Mouse (Mus musculus): ENCODE measurements around the gene Ldoc1. TPM values are rescaled to one million over a fixed set of nuclear protein-coding genes. Genes with fewer than 3 reads are reported as not detected.

Ldoc1 gene
- not detected for total RNA-seq (2021)
- polyA plus RNA-seq (2012; rRNA removed), result 0.18 TPM in 1 of 2 replicates, not detected in the other
- long read RNA-seq, result 0 reads

- no peak for DNase-seq
- no peaks in the 10 kb centered on the region for H3K79me2 ChIP-seq (replicated peaks; ENCODE audit: control insufficient read depth, insufficient read depth, low read length)
- no peak within 1 kb of the TSS for H3K4me3 ChIP-seq
- H3K4me1 ChIP-seq (ENCODE audit: control insufficient read depth, insufficient read depth, low read length), result no peaks in the 10 kb centered on the region
- intact Hi-C loops (cut with DNase I), result no loop called here
- no peaks in the 10 kb centered on the region for H3K27me3 ChIP-seq (ENCODE audit: control insufficient read depth, insufficient read depth, low read length)
- no peak within 1 kb of the TSS for H3K9ac ChIP-seq (ENCODE audit: low read depth, low read length)
- no peak for TF ChIP-seq CTCF (IDR thresholded peaks at IDR 0.05)
- TF ChIP-seq EP300 (IDR thresholded peaks at IDR 0.05; ENCODE audit: insufficient read depth, low read depth, low read length), result no peak
- TF ChIP-seq POLR2A (IDR thresholded peaks at IDR 0.05; ENCODE audit: insufficient read depth, low read depth, low read length), result no peak
- whole genome bisulfite sequencing, result 39% methylated on average over 34 of the region's 34 CpGs
- H3K27ac ChIP-seq, result no peak within 1 kb of the TSS
- H3K36me3 ChIP-seq (ENCODE audit: control insufficient read depth, insufficient read depth, low read length), result no peaks in the 10 kb centered on the region
Measured at GRCm38 (mm10) chrX:61709302-61710033, at the start of gene Ldoc1. Ldoc1 (plus strand) TSS chrX:61709497.

- intact Hi-C loops (cut with DNase I), result no loop called here
- no peaks in the 10 kb centered on the region for H3K79me2 ChIP-seq (replicated peaks; ENCODE audit: control insufficient read depth, insufficient read depth, low read length)
- TF ChIP-seq POLR2A (IDR thresholded peaks at IDR 0.05; ENCODE audit: insufficient read depth, low read depth, low read length), result no peak
- no peak for TF ChIP-seq EP300 (IDR thresholded peaks at IDR 0.05; ENCODE audit: insufficient read depth, low read depth, low read length)
- no peak for TF ChIP-seq CTCF (IDR thresholded peaks at IDR 0.05)
Measured at GRCm38 (mm10) chrX:61710131-61710530, 834 bp downstream of the Ldoc1 start.

GRCm38 (mm10) chrX:61722281-61723028, 13.2 kb downstream of the Ldoc1 start:
- intact Hi-C loops (cut with DNase I), result no loop called here
- no peaks in the 10 kb centered on the region for H3K4me1 ChIP-seq (ENCODE audit: control insufficient read depth, insufficient read depth, low read length)
- no peaks in the 10 kb centered on the region for H3K79me2 ChIP-seq (replicated peaks; ENCODE audit: control insufficient read depth, insufficient read depth, low read length)
- no peaks in the 10 kb centered on the region for H3K36me3 ChIP-seq (ENCODE audit: control insufficient read depth, insufficient read depth, low read length)
- H3K27me3 ChIP-seq (ENCODE audit: control insufficient read depth, insufficient read depth, low read length), result no peaks in the 10 kb centered on the region
- WGBS, result 12% methylated on average over 12 of the region's 12 CpGs
- no peak overlapping the region for H3K4me3 ChIP-seq
- TF ChIP-seq CTCF (IDR thresholded peaks at IDR 0.05) (no peak), EP300 (IDR thresholded peaks at IDR 0.05; ENCODE audit: insufficient read depth, low read depth, low read length) (no peak), POLR2A (IDR thresholded peaks at IDR 0.05; ENCODE audit: insufficient read depth, low read depth, low read length) (no peak)
- H3K9ac ChIP-seq (ENCODE audit: low read depth, low read length), result no peak overlapping the region
- DNase-seq, result peak in 1 of 2 experiments; percentile 9
- H3K27ac ChIP-seq, result no peak overlapping the region; the same call in 1 of the 2 replicates

More at GRCm38 (mm10) chrX:61710131-61710530, 834 bp downstream of the Ldoc1 start:
- no peak for DNase-seq
- H3K27me3 ChIP-seq (ENCODE audit: control insufficient read depth, insufficient read depth, low read length), result no peaks in the 10 kb centered on the region
- H3K4me3 ChIP-seq, result no peak overlapping the region
- no peak overlapping the region for H3K27ac ChIP-seq
- H3K9ac ChIP-seq (ENCODE audit: low read depth, low read length), result no peak overlapping the region
- no peaks in the 10 kb centered on the region for H3K36me3 ChIP-seq (ENCODE audit: control insufficient read depth, insufficient read depth, low read length)
- no peaks in the 10 kb centered on the region for H3K4me1 ChIP-seq (ENCODE audit: control insufficient read depth, insufficient read depth, low read length)
- 83% methylated on average over 7 of the region's 7 CpGs for WGBS

- H3K36me3 ChIP-seq (ENCODE audit: control insufficient read depth, insufficient read depth, low read length), result no peaks in the 10 kb centered on the region
- no peaks in the 10 kb centered on the region for H3K4me1 ChIP-seq (ENCODE audit: control insufficient read depth, insufficient read depth, low read length)
- DNase-seq, result peak in 1 of 2 experiments; percentile 7
- TF ChIP-seq CTCF (IDR thresholded peaks at IDR 0.05) (no peak), EP300 (IDR thresholded peaks at IDR 0.05; ENCODE audit: insufficient read depth, low read depth, low read length) (no peak), POLR2A (IDR thresholded peaks at IDR 0.05; ENCODE audit: insufficient read depth, low read depth, low read length) (no peak)
- H3K27ac ChIP-seq, result no peak overlapping the region; the same call in 1 of the 2 replicates
- intact Hi-C loops (cut with DNase I), result no loop called here
- no peak overlapping the region for H3K4me3 ChIP-seq
- H3K79me2 ChIP-seq (replicated peaks; ENCODE audit: control insufficient read depth, insufficient read depth, low read length), result no peaks in the 10 kb centered on the region
- no peaks in the 10 kb centered on the region for H3K27me3 ChIP-seq (ENCODE audit: control insufficient read depth, insufficient read depth, low read length)
- H3K9ac ChIP-seq (ENCODE audit: low read depth, low read length), result no peak overlapping the region
- WGBS, result 39% methylated on average over 9 of the region's 9 CpGs
Measured at GRCm38 (mm10) chrX:61723029-61723980, 14.0 kb downstream of the Ldoc1 start.

GRCm38 (mm10) chrX:61727516-61728310, 18.4 kb downstream of the Ldoc1 start:
- intact Hi-C loops (cut with DNase I), result no loop called here
- Histone ChIP-seq H3K27ac (no peak overlapping the region), H3K36me3 (ENCODE audit: control insufficient read depth, insufficient read depth, low read length) (no peaks in the 10 kb centered on the region), H3K79me2 (replicated peaks; ENCODE audit: control insufficient read depth, insufficient read depth, low read length) (no peaks in the 10 kb centered on the region), H3K9ac (ENCODE audit: low read depth, low read length) (no peak overlapping the region), H3K27me3 (ENCODE audit: control insufficient read depth, insufficient read depth, low read length) (no peaks in the 10 kb centered on the region), H3K4me3 (no peak overlapping the region), H3K4me1 (ENCODE audit: control insufficient read depth, insufficient read depth, low read length) (no peaks in the 10 kb centered on the region)
- WGBS, result 36% methylated on average over 2 of the region's 2 CpGs
- DNase-seq, result no peak
- TF ChIP-seq CTCF (IDR thresholded peaks at IDR 0.05) (no peak), POLR2A (IDR thresholded peaks at IDR 0.05; ENCODE audit: insufficient read depth, low read depth, low read length) (no peak), EP300 (IDR thresholded peaks at IDR 0.05; ENCODE audit: insufficient read depth, low read depth, low read length) (no peak)

Measured in heart, adult 2 months (tissue).